Mouse (Mus musculus) MEL (cell line): Measurements from ENCODE around the gene Prpf38b. TPM values are rescaled to one million over a fixed set of nuclear protein-coding genes. Genes with fewer than 3 reads are reported as not detected.

Source experiments
- DNase-seq: peaks from one replicate; pipeline ENCODE4 v3.0.0; 2011; ENCODE audit warnings: low read depth, low spot score
- H3K27ac ChIP-seq: 2 replicates; pipeline ENCODE4 v1.5.1; 2012; ENCODE audit warnings: low read depth, mild to moderate bottlenecking, control low read depth, low read length, moderate library complexity; ENCODE audit not compliant: control insufficient read depth
- H3K27me3 ChIP-seq, 2 experiments: fragments of 150-350 bp in 1 of 2; sonication (generic) in 1 of 2; 2 replicates each; pipeline ENCODE4 v1.6.1; 2012; ENCODE audit warnings: low read length in 2 of 2, mild to moderate bottlenecking in 2 of 2, improper control_type of control experiment in 1 of 2, moderate library complexity in 1 of 2; ENCODE audit not compliant: insufficient read depth in 2 of 2, control insufficient read depth in 1 of 2
- H3K36me3 ChIP-seq, 2 experiments: 2 replicates each; pipeline ENCODE4 v1.6.1; 2012 to 2014; ENCODE audit warnings: low read length in 2 of 2, improper control_type of control experiment in 1 of 2, inconsistent platforms in 1 of 2, mild to moderate bottlenecking in 1 of 2; ENCODE audit not compliant: insufficient read depth in 2 of 2, control insufficient read depth in 1 of 2
- H3K4me1 ChIP-seq, 2 experiments: fragments of 150-350 bp in 1 of 2; sonication (generic) in 1 of 2; 2 replicates each; pipeline ENCODE4 v1.6.1; 2012; ENCODE audit warnings: low read length in 2 of 2, improper control_type of control experiment in 1 of 2, mild to moderate bottlenecking in 1 of 2; ENCODE audit not compliant: insufficient read depth in 2 of 2, control insufficient read depth in 1 of 2
- H3K4me3 ChIP-seq, 2 experiments: fragments of 150-350 bp in 1 of 2; sonication (generic) in 1 of 2; 2 replicates each; pipeline ENCODE4 v1.5.1; 2012; ENCODE audit warnings: low read depth in 2 of 2, low read length in 2 of 2, mild to moderate bottlenecking in 2 of 2, moderate library complexity in 2 of 2, control low read depth in 1 of 2, improper control_type of control experiment in 1 of 2; ENCODE audit not compliant: control insufficient read depth in 1 of 2, insufficient read depth in 1 of 2
- H3K79me2 ChIP-seq: 2 replicates; pipeline ENCODE4 v1.6.1; 2012; ENCODE audit warnings: mild to moderate bottlenecking, low read length, moderate library complexity; ENCODE audit not compliant: control insufficient read depth, poor library complexity, insufficient read depth
- H3K9ac ChIP-seq: 2 replicates; pipeline ENCODE4 v1.6.1; 2012; ENCODE audit warnings: low read depth, mild to moderate bottlenecking, control low read depth, low read length, moderate library complexity; ENCODE audit not compliant: control insufficient read depth, poor library complexity, severe bottlenecking
- H3K9me3 ChIP-seq: fragments of 150-350 bp; sonication (generic); replicated peaks from 2 replicates; pipeline ENCODE4 v1.6.1; 2012; ENCODE audit warnings: mild to moderate bottlenecking, low read length, improper control_type of control experiment, moderate library complexity; ENCODE audit not compliant: insufficient read depth
- CHD1 ChIP-seq: IDR thresholded peaks from 2 replicates; pipeline ENCODE4 v1.6.1; 2012; ENCODE audit warnings: low read depth, mild to moderate bottlenecking, inconsistent platforms, low read length, improper control_type of control experiment
- CTCF ChIP-seq, 3 experiments: IDR thresholded peaks in 2 of 3; conservative IDR thresholded peaks in 1 of 3; 2 replicates each; pipeline ENCODE4 v1.5.1; 2011 to 2012; ENCODE audit warnings: low read length in 3 of 3, low read depth in 2 of 3, mild to moderate bottlenecking in 2 of 3, improper control_type of control experiment in 1 of 3, inconsistent platforms in 1 of 3, mixed read lengths in 1 of 3, moderate library complexity in 1 of 3; ENCODE audit not compliant: control insufficient read depth in 1 of 3, insufficient read depth in 1 of 3, poor library complexity in 1 of 3, severe bottlenecking in 1 of 3
- E2F4 ChIP-seq: IDR thresholded peaks from 2 replicates; pipeline ENCODE4 v1.6.1; 2011; ENCODE audit warnings: low read depth, low read length, improper control_type of control experiment, borderline replicate concordance
- EP300 ChIP-seq, 2 experiments: IDR thresholded peaks; 2 replicates each; pipeline ENCODE4 v1.6.1; 2011; ENCODE audit warnings: improper control_type of control experiment in 2 of 2, low read length in 2 of 2, low read depth in 1 of 2, mild to moderate bottlenecking in 1 of 2
- ETS1 ChIP-seq: IDR thresholded peaks from 2 replicates; pipeline ENCODE4 v1.6.1; 2012; ENCODE audit warnings: low read depth, mild to moderate bottlenecking, inconsistent platforms, low read length, improper control_type of control experiment, moderate library complexity
- HCFC1 ChIP-seq: IDR thresholded peaks from 2 replicates; pipeline ENCODE4 v1.6.1; 2012; ENCODE audit warnings: low read depth, mild to moderate bottlenecking, inconsistent platforms, low read length, improper control_type of control experiment, moderate library complexity
- KAT2A ChIP-seq: conservative IDR thresholded peaks from 2 replicates; pipeline ENCODE4 v1.6.1; 2012; ENCODE audit warnings: low read depth, low read length, improper control_type of control experiment, inconsistent platforms
- MAFK ChIP-seq: IDR thresholded peaks from 2 replicates; pipeline ENCODE4 v1.6.1; 2011; ENCODE audit warnings: low read depth, mild to moderate bottlenecking, low read length, improper control_type of control experiment, borderline replicate concordance
- MAX ChIP-seq: IDR thresholded peaks from 2 replicates; pipeline ENCODE4 v1.6.1; 2011; ENCODE audit warnings: low read length, improper control_type of control experiment
- MEF2A ChIP-seq: IDR thresholded peaks from 2 replicates; pipeline ENCODE4 v1.6.1; 2014; ENCODE audit warnings: low read depth, mild to moderate bottlenecking, inconsistent platforms, low read length, improper control_type of control experiment; ENCODE audit not compliant: poor library complexity, insufficient replicate concordance, severe bottlenecking; ENCODE audit errors: extremely low read depth
- MYC ChIP-seq: IDR thresholded peaks from 2 replicates; pipeline ENCODE4 v1.6.1; 2011; ENCODE audit warnings: low read depth, mild to moderate bottlenecking, low read length, improper control_type of control experiment, moderate library complexity
- NELFE ChIP-seq: IDR thresholded peaks from 2 replicates; pipeline ENCODE4 v1.6.1; 2011; ENCODE audit warnings: low read depth, low read length, improper control_type of control experiment
- POLR2A ChIP-seq, 2 experiments: IDR thresholded peaks; 2 replicates each; pipeline ENCODE4 v1.6.1; 2011 to 2012; ENCODE audit warnings: low read length in 2 of 2, mild to moderate bottlenecking in 2 of 2, control low read depth in 1 of 2, improper control_type of control experiment in 1 of 2, low read depth in 1 of 2, moderate library complexity in 1 of 2; ENCODE audit not compliant: control insufficient read depth in 1 of 2, insufficient read depth in 1 of 2, poor library complexity in 1 of 2
- POLR2AphosphoS2 ChIP-seq: IDR thresholded peaks from 2 replicates; pipeline ENCODE4 v1.6.1; 2011; ENCODE audit warnings: low read length, improper control_type of control experiment
- RCOR1 ChIP-seq: IDR thresholded peaks from 2 replicates; pipeline ENCODE4 v1.6.1; 2012; ENCODE audit warnings: low read depth, mild to moderate bottlenecking, inconsistent platforms, low read length, improper control_type of control experiment
- TAL1 ChIP-seq: IDR thresholded peaks from 2 replicates; pipeline ENCODE4 v1.6.1; 2012; ENCODE audit warnings: mild to moderate bottlenecking, inconsistent platforms, low read length, moderate library complexity, mixed read lengths
- UBTF ChIP-seq: IDR thresholded peaks from 2 replicates; pipeline ENCODE4 v1.6.1; 2012; ENCODE audit warnings: low read depth, mild to moderate bottlenecking, inconsistent platforms, low read length, improper control_type of control experiment, moderate library complexity, borderline replicate concordance; ENCODE audit not compliant: insufficient read depth
- USF1 ChIP-seq: IDR thresholded peaks from 2 replicates; pipeline ENCODE4 v1.6.1; 2014; ENCODE audit warnings: low read depth, mild to moderate bottlenecking, inconsistent platforms, low read length, improper control_type of control experiment, moderate library complexity
- ZC3H11A ChIP-seq: IDR thresholded peaks from 2 replicates; pipeline ENCODE4 v1.6.1; 2012; ENCODE audit warnings: low read depth, mild to moderate bottlenecking, inconsistent platforms, low read length, improper control_type of control experiment
- ZMIZ1 ChIP-seq: IDR thresholded peaks from 2 replicates; pipeline ENCODE4 v1.6.1; 2012; ENCODE audit warnings: low read depth, mild to moderate bottlenecking, inconsistent platforms, low read length, improper control_type of control experiment, moderate library complexity
- ZNF384 ChIP-seq: IDR thresholded peaks from 2 replicates; pipeline ENCODE4 v1.6.1; 2012; ENCODE audit warnings: low read depth, mild to moderate bottlenecking, inconsistent platforms, low read length, improper control_type of control experiment
- polyA plus RNA-seq, 2 experiments: library from polyadenylated mRNA; stranded (reverse) in 1 of 2; unstranded in 1 of 2; fragments of >175 nt in 1 of 2; fragments of >200 nt in 1 of 2; gene quantifications; 2 replicates each; pipeline versions ENCODE4 v1.2.1 to v1.2.4; 2012; ENCODE audit warnings: low replicate concordance in 2 of 2, low read depth in 1 of 2; ENCODE audit not compliant: insufficient read length in 2 of 2, insufficient read depth in 1 of 2, missing spikeins in 1 of 2
- total RNA-seq: library from RNA; depleted of rRNA; stranded (reverse); fragments of 300-350 nt; gene quantifications from 2 replicates; pipeline ENCODE4 v1.2.3, GENCODE M21; 2012

Gene Prpf38b
- total and polyA plus RNA-seq, 3 experiments, result 43.0 to 138 (median 128) TPM

DNA sequence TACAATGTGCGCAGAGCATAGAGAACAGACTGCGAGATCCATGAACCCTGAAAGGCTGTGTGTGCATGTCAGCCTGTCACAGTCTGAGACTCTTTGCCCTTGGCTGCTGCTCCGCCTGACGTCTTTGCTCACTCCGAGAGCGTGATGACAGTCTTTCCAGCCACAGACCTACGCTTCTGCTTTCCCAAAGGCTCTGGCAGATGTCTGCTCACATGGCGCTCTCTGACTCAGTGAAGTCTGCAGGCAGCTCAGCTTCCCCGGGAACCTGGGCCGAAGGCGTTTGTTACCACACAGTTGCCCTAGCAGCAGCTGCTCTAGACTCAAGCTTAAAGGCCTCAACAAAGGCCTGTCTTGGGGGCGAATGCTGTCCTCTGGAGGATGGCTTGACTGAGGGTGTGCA lies 56.2 kb downstream of the Prpf38b start:
- H3K79me2 ChIP-seq, result no peaks in the 10 kb centered on the region
- peaks cover 0 to 5% of the 10 kb centered on the region in 2 experiments; a peak in 2 of 4 replicates for H3K36me3 ChIP-seq
- no peak overlapping the region for H3K27ac ChIP-seq
- DNase-seq, result no peak
- no peaks in the 10 kb centered on the region for H3K9me3 ChIP-seq
- H3K9ac ChIP-seq, result no peak overlapping the region
- no peak for TF ChIP-seq MAFK
- TF ChIP-seq ZC3H11A, result no peak
- no peak for TF ChIP-seq MYC
- no peak for TF ChIP-seq EP300 (IDR thresholded peaks at IDR 0.05; ENCODE audit: low read depth in 1 of 2, low read length in 2 of 2)
- no peak for TF ChIP-seq POLR2A (IDR thresholded peaks at IDR 0.05; ENCODE audit: control insufficient read depth in 1 of 2, insufficient read depth in 1 of 2, low read depth in 1 of 2, low read length in 2 of 2, poor library complexity in 1 of 2)
- TF ChIP-seq HCFC1, result no peak
- no peak for TF ChIP-seq POLR2AphosphoS2
- no peak for TF ChIP-seq TAL1
- TF ChIP-seq NELFE, result no peak
- no peak for TF ChIP-seq KAT2A
- TF ChIP-seq USF1, result no peak
- peaks cover 4 to 16% of the 10 kb centered on the region in 2 experiments; a peak in 2 of 4 replicates for H3K4me1 ChIP-seq
- no peaks in the 10 kb centered on the region; a peak in 1 of 4 replicates for H3K27me3 ChIP-seq
- no peak overlapping the region for H3K4me3 ChIP-seq

- DNase-seq, result no peak
- no peak overlapping the region for H3K27ac ChIP-seq
- no peak overlapping the region for H3K9ac ChIP-seq
- H3K36me3 ChIP-seq, result peaks cover 0 to 8% of the 10 kb centered on the region in 2 experiments; a peak in 2 of 4 replicates
- H3K4me1 ChIP-seq, result peaks cover 4 to 23% of the 10 kb centered on the region in 2 experiments; a peak in 2 of 4 replicates
- no peaks in the 10 kb centered on the region for H3K9me3 ChIP-seq
- no peak overlapping the region for H3K4me3 ChIP-seq
- H3K79me2 ChIP-seq, result no peaks in the 10 kb centered on the region
- TF ChIP-seq HCFC1 (no peak), E2F4 (no peak), EP300 (IDR thresholded peaks at IDR 0.05; ENCODE audit: low read depth in 1 of 2, low read length in 2 of 2) (no peak), TAL1 (no peak), MAFK (no peak), POLR2AphosphoS2 (no peak), POLR2A (IDR thresholded peaks at IDR 0.05; ENCODE audit: control insufficient read depth in 1 of 2, insufficient read depth in 1 of 2, low read depth in 1 of 2, low read length in 2 of 2, poor library complexity in 1 of 2) (no peak), CTCF (IDR thresholded peaks at IDR 0.05 in 2 of 3, conservative IDR thresholded peaks at IDR 0.05 in 1 of 3; ENCODE audit: control insufficient read depth in 1 of 3, insufficient read depth in 1 of 3, low read depth in 2 of 3, low read length in 3 of 3, poor library complexity in 1 of 3, severe bottlenecking in 1 of 3) (no peak), KAT2A (no peak), MYC (no peak), ZMIZ1 (no peak), MEF2A (no peak), UBTF (no peak), MAX (no peak), NELFE (no peak), ETS1 (no peak), RCOR1 (no peak), ZNF384 (no peak), CHD1 (no peak)
- H3K27me3 ChIP-seq, result no peaks in the 10 kb centered on the region; a peak in 1 of 4 replicates
These were observed 58.3 kb downstream of the Prpf38b start for GRCm38 (mm10) chr3:108853266-108853665.
